Mouse (Mus musculus) stomach, postnatal 0 days (tissue): ENCODE measurements at regions not wholly inside any gene's neighbourhood (a gene's known extent, or its start where the extent isn't known, plus 50 kb on each side); places are given as distances from the start of the nearest gene placed in this dataset.

ENCODE experiments used
- ATAC-seq: fragments of 200-750 bp; cut with Nextera tagmentation; 2 replicates; pipeline ENCODE4 v1.8.0; 2017; ENCODE audit not compliant: low FRiP score, low TSS enrichment
- DNase-seq: peaks from one replicate; pipeline ENCODE4 v3.0.0-alpha.2; 2016; ENCODE audit warnings: low spot score
- H3K27ac ChIP-seq: fragments of 300-500 bp; sonication (generic); replicated peaks from 2 replicates; pipeline ENCODE4 v1.5.1; 2014; ENCODE audit warnings: mild to moderate bottlenecking, control low read depth
- H3K27me3 ChIP-seq: fragments of 300-500 bp; sonication (generic); 2 replicates; pipeline ENCODE4 v1.6.1; 2014; ENCODE audit warnings: low read length; ENCODE audit not compliant: control insufficient read depth, insufficient read depth
- H3K36me3 ChIP-seq: fragments of 300-500 bp; sonication (generic); 2 replicates; pipeline ENCODE4 v1.6.1; 2014; ENCODE audit warnings: low read length, mixed read lengths; ENCODE audit not compliant: control insufficient read depth, insufficient read depth
- H3K4me1 ChIP-seq: fragments of 300-500 bp; sonication (generic); replicated peaks from 2 replicates; pipeline ENCODE4 v1.6.1; 2014; ENCODE audit warnings: antibody characterized with exemption; ENCODE audit not compliant: control insufficient read depth, insufficient read depth
- H3K4me2 ChIP-seq: fragments of 300-500 bp; sonication (generic); replicated peaks from 2 replicates; pipeline ENCODE4 v1.6.1; 2014; ENCODE audit warnings: low read depth, mild to moderate bottlenecking, control low read depth, moderate library complexity
- H3K4me3 ChIP-seq: fragments of 300-500 bp; sonication (generic); 2 replicates; pipeline ENCODE4 v1.5.1; 2014; ENCODE audit warnings: low read depth, low read length, control low read depth
- H3K9ac ChIP-seq: fragments of 300-500 bp; sonication (generic); 2 replicates; pipeline ENCODE4 v1.6.1; 2014; ENCODE audit warnings: mild to moderate bottlenecking, low read length, control low read depth, mixed read lengths
- H3K9me3 ChIP-seq: fragments of 300-500 bp; sonication (generic); 2 replicates; pipeline ENCODE4 v1.6.1; 2016; ENCODE audit warnings: low read length; ENCODE audit not compliant: control insufficient read depth
- CTCF ChIP-seq: IDR thresholded peaks from 2 replicates; pipeline ENCODE4 v1.5.1; 2016; ENCODE audit warnings: antibody characterized with exemption, low read depth, mild to moderate bottlenecking, moderate library complexity
- EP300 ChIP-seq: optimal IDR thresholded peaks from 2 replicates; pipeline ENCODE3; 2016; ENCODE audit warnings: antibody characterized with exemption
- WGBS: fragments of 180-500 bp; shearing (Covaris S2); extraction: QIAGEN DNeasy Blood & Tissue Kit; methylation state at CpG from one replicate; pipeline ENCODE4 v1.1.7; 2014; 5-methylcytosine and 5-hydroxymethylcytosine counted together

DNA sequence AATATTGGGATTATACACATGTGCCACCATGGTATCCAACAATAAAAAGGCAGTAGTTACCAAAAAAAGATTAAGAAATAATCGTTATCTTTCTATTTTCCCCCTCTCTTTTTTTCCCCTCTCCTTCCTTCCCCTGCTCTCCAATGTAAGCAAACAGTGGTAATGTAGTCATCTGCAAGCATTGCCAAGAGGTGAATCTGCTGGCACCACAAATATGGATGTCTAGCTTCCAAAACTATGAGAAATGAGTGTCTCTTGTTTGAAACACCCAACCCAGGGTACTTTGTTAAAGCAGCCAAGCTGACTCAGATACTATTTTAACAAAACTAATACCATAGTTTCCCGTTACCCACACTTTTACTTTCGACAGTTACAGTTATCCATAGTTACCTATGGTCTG, 784.2 kb downstream of the Gsdmc2 start:
- TF ChIP-seq CTCF (no peak), EP300 (no peak)
- Histone ChIP-seq H3K4me1 (no peaks in the 10 kb centered on the region), H3K27ac (no peak overlapping the region), H3K4me2 (no peak overlapping the region), H3K9ac (no peak overlapping the region), H3K36me3 (no peaks in the 10 kb centered on the region), H3K4me3 (no peak overlapping the region), H3K9me3 (no peaks in the 10 kb centered on the region), H3K27me3 (no peaks in the 10 kb centered on the region)
- no peak for ATAC-seq
- no peak for DNase-seq
- 81% methylated on average over 3 of the region's 3 CpGs for WGBS

DNA sequence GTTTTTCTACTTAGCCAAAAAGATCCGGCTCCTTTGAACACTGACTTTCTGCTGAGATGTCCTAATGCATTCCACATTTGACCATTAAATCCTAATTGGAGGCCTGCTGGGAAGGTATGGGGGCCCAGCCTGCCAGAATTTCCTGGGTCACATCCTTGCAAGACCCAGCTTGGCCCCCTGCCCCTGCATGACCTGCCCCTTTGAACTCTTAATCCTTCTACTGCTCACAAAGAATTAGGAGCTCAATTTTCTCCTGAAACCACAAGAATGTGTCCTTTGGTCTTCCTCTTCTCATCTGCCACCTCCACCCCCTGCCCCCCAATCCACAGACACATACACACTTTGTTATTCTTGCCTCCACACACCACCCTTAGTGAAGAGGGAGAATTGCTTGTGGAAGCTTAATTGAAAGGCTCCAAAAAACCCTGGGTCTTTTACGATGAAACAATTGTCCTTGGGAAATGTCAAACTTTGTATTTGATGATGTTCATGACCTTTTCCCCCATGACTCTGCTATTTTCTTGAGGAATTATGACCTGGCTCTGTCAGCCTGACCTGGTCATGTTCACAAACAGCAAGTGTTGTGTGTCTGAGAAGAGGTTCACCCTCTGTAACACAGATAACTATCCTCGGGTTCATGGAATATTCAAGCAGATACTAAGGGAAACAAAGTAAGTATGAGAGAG, 792.3 kb downstream of the Gsdmc2 start:
- no peak for TF ChIP-seq EP300
- TF ChIP-seq CTCF: no peak
- Histone ChIP-seq H3K4me1 (no peaks in the 10 kb centered on the region), H3K4me3 (no peak overlapping the region), H3K4me2 (no peak overlapping the region), H3K27me3 (no peaks in the 10 kb centered on the region), H3K36me3 (no peaks in the 10 kb centered on the region), H3K27ac (no peak overlapping the region), H3K9me3 (no peaks in the 10 kb centered on the region), H3K9ac (no peak overlapping the region)
- DNase-seq (no peak), ATAC-seq (no peak)
- 59% methylated on average over 3 of the region's 3 CpGs for WGBS

DNA sequence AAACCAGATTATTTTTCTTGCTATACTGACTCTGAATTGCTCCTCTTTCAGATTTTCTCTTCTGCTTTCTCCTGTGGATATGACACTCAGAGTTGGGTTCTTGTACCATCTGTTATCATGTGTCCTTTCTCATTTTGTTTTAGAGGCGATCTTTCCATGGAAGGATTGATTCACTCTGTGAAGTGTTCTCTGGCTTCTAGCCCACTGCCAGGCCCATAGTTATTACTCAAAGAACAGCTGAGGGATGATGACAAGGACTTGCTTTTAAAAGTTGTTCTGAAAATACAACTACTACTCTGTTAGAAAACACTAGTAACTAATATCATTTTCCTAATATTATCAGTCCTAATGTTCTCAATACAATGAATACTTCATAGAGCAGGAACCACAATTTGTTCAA, 794.9 kb downstream of the Gsdmc2 start:
- no peak for TF ChIP-seq EP300
- no peak for TF ChIP-seq CTCF
- no peaks in the 10 kb centered on the region for H3K27me3 ChIP-seq
- no peak overlapping the region for H3K4me3 ChIP-seq
- H3K9ac ChIP-seq: no peak overlapping the region
- WGBS: 86% methylated on average over 1 of the region's 1 CpGs
- no peak overlapping the region for H3K27ac ChIP-seq
- DNase-seq: no peak
- no peaks in the 10 kb centered on the region for H3K9me3 ChIP-seq
- no peak for ATAC-seq
- H3K4me1 ChIP-seq: no peaks in the 10 kb centered on the region
- no peak overlapping the region for H3K4me2 ChIP-seq
- H3K36me3 ChIP-seq: no peaks in the 10 kb centered on the region

DNA sequence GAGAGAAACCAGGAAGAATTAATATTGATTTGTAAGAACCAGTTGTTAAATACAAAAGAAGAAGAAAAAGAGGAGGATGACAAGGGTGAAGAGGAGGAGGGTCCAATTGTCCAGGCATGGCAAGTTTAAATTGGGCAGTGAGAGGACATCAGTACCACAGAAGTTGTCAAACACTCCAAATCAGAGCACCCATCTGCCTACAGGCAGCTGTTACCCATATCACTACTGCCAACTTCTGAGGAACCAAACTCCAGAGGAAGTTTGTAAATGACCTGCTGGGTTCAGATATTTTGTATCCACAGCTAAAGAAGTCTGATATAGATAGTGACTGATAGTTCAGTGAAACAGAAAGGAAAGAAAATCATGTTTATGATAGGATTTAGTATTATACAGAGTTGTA, 802.6 kb downstream of the Gsdmc2 start:
- H3K4me2 ChIP-seq: no peak overlapping the region
- ATAC-seq (no peak), DNase-seq (no peak)
- H3K27ac ChIP-seq: no peak overlapping the region
- no peaks in the 10 kb centered on the region for H3K36me3 ChIP-seq
- no peak overlapping the region for H3K9ac ChIP-seq
- TF ChIP-seq CTCF: no peak
- TF ChIP-seq EP300: no peak
- no peaks in the 10 kb centered on the region for H3K4me1 ChIP-seq
- no peaks in the 10 kb centered on the region for H3K27me3 ChIP-seq
- no peaks in the 10 kb centered on the region for H3K9me3 ChIP-seq
- no peak overlapping the region for H3K4me3 ChIP-seq

DNA sequence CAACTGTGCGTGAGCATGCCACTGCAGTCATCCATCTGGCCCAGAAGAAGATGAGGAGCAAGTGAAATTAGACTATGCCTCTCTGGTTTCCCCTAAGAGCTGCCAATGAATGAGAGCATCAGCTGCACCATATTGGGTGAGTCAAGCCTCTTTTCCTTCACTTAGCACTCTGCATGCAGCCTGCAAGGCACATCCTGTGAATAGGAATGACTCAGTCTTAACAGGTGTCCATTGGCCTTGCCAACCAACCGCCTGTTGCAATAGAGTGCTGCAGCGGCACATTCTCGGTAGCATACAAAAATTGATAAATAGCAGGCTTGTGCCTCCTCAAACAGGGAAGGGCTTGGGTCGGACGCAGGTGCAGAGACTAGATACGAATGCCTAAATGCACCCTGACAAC, 808.7 kb downstream of the Gsdmc2 start:
- TF ChIP-seq CTCF (no peak), EP300 (no peak)
- Histone ChIP-seq H3K4me2 (no peak overlapping the region), H3K9me3 (no peaks in the 10 kb centered on the region), H3K36me3 (no peaks in the 10 kb centered on the region), H3K4me3 (no peak overlapping the region), H3K27ac (no peak overlapping the region), H3K9ac (no peak overlapping the region), H3K4me1 (no peaks in the 10 kb centered on the region), H3K27me3 (no peaks in the 10 kb centered on the region)
- WGBS: 80% methylated on average over 7 of the region's 7 CpGs
- ATAC-seq (no peak), DNase-seq (no peak)

DNA sequence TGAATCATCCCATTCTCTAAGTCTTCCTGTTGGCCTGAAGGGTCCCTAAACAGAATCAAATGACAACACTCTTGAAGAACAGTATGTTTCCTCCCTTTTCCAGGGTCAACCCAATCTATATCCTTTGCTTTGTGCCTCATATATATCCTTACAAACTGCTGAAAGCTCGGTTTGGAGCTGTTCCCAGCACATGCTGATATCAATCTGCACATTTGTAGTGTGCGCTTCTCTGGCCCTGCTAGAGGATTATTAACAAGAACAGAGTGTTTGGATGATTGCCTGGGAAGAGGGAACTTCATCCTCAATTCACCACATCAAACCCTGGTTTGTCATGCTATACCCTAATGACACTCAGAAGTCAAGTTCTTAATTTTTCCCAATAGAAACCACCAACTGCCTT, 824.2 kb downstream of the Gsdmc2 start:
- 30% methylated on average over 2 of the region's 2 CpGs for WGBS
- no peak overlapping the region for H3K9ac ChIP-seq
- H3K9me3 ChIP-seq: no peaks in the 10 kb centered on the region
- H3K27me3 ChIP-seq: no peaks in the 10 kb centered on the region
- H3K27ac ChIP-seq: no peak overlapping the region
- no peak overlapping the region for H3K4me2 ChIP-seq
- ATAC-seq (no peak), DNase-seq (no peak)
- H3K4me1 ChIP-seq: no peaks in the 10 kb centered on the region
- H3K36me3 ChIP-seq: no peaks in the 10 kb centered on the region
- no peak for TF ChIP-seq CTCF
- no peak for TF ChIP-seq EP300
- H3K4me3 ChIP-seq: no peak overlapping the region
